Mouse (Mus musculus): ENCODE measurements around the gene Gm20388.

- TF ChIP-seq POLR2A (IDR thresholded peaks at IDR 0.05; ENCODE audit: insufficient read depth, low read depth, low read length) (no peak), CTCF (IDR thresholded peaks at IDR 0.05; ENCODE audit: insufficient read depth, low read depth, low read length) (no peak)
Observed at GRCm38 (mm10) chr8:121721072-121721471, 1810.4 kb downstream of the Gm20388 start.

All from olfactory bulb, adult 2 months (tissue).